Mouse (Mus musculus): ENCODE measurements around the gene Vti1a. TPM values are rescaled to one million over a fixed set of nuclear protein-coding genes. Genes with fewer than 3 reads are reported as not detected.

Vti1a gene
- total RNA-seq, 2 experiments from 2014 or later = 25.0 to 34.2 TPM

DNA sequence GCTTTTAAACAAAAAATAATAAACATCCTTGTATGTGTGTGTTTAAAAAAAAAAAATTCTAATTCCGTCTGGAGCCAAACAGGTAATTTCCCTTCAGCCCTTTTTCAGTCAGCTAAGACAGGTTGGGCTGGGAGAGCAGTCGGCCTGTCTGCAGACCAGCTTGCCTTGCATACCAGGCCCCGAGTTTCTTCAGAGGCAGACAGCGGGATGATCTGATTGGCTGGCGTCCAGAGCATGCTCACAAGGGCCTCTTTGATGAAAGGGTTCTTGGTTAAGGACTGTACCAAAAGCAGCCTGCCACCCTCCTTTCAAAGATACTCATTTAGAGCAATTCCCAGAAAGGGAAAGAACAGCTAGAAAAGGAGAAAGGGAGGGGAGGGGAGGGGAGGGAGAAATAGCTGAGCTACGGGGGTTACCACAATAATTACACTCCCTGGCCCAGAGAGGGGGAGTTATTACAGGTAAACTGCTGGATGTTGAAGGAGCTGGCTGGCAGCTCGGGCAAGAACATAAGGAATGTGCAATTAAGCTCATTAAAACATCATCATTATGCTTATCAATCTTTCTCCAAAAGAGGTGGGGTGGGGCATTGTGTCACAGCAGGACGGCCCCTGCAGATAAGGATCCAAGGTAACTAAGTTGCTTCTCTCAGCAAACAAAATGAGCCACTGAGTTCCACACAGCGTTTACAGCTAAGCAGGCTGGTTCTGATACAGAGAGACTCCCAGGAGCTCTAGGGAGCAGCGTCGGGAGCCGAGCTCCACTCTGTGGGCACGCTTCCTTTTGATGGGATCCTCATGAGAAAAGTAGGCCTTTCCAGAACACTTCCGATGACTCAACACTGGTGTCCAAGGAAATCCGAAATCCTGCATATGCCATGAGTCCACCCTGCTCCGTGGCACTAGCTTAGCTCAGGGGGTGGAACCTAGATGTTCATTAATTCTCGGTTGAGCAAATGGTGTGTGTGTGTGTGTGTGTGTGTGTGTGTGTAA lies 262.3 kb downstream of the Vti1a start:
- ATAC-seq (replicated peaks; ENCODE audit: poor library complexity) = no peak

DNA sequence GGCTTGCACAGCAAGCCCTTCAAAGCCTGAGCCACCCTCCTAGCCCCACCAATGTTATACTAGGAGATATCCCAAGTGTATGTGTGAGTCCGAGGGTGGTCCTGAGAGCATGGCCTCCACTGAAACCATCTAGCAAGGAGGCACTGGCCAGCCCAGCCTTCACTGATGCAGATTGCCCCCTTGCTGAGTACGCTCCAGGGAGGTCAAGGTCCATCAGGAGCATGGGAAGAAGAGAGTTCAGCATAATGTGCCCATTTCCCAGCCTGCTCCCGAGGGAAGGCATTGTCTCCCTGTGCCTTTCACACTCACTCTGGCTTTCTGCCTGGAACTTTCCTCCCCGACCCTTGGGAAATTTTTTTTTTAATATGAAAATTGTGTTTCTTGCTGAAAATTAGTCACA lies 263.2 kb downstream of the Vti1a start:
- ATAC-seq (replicated peaks; ENCODE audit: poor library complexity) = no peak

DNA sequence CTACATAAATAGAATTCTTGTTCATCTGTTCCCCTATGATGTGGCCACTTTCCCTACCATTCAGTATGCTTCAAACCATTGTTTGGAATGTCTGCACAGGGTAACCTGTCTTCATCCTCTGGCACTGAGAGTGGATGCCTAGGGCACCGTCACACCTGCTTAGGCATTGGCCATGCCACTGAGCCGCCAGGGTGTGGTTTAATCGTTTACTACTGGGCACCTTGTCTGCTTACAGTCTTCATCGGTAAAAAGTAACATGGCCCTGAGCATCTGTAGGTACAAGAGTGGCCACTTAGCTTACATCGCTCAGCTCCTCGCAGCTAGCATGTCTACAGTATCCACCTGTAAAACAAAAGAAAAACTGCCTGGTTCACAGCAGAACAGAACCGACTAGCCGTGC lies 264.1 kb downstream of the Vti1a start:
- no peak for ATAC-seq (replicated peaks; ENCODE audit: poor library complexity)

- no peak for ATAC-seq (replicated peaks; ENCODE audit: poor library complexity)
These were observed 264.6 kb downstream of the Vti1a start for GRCm38 (mm10) chr19:55580667-55581066.

DNA sequence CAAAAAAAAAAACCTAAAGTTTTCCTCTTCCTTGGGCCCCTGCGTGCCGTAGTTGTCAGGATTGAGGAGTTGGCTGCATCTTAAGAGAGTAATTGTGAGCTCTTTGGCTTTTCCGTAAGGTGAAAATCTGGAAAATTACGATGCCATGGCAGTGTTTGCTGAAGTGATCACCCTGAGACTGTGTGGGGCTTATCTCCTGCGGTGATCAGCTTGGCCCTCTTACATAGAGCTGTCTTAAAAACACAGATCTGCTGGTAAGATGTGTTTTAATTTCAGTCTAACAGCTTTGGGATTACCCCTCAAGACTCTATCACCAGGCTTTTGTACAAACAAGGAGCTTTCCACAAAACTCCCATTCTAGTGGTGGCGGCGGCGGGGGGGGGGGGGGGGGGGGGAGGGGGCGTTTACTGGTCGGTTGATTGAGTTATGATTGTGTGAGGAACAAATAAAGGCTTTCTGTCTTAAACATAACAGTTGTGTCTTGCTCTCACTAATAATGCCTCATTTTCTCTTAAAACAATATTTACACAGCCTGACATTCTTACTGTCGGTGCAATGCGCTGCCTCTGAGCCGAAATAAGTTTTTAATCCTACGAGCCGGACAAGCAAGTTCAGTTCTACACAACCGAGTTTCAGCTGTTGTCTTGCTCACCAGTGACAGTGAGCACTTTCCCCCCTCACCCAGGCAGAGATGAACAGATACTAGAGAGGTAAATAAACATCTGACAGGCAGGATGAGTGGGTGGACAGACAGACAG lies 267.0 kb downstream of the Vti1a start:
- no peak for ATAC-seq (replicated peaks; ENCODE audit: poor library complexity)

DNA sequence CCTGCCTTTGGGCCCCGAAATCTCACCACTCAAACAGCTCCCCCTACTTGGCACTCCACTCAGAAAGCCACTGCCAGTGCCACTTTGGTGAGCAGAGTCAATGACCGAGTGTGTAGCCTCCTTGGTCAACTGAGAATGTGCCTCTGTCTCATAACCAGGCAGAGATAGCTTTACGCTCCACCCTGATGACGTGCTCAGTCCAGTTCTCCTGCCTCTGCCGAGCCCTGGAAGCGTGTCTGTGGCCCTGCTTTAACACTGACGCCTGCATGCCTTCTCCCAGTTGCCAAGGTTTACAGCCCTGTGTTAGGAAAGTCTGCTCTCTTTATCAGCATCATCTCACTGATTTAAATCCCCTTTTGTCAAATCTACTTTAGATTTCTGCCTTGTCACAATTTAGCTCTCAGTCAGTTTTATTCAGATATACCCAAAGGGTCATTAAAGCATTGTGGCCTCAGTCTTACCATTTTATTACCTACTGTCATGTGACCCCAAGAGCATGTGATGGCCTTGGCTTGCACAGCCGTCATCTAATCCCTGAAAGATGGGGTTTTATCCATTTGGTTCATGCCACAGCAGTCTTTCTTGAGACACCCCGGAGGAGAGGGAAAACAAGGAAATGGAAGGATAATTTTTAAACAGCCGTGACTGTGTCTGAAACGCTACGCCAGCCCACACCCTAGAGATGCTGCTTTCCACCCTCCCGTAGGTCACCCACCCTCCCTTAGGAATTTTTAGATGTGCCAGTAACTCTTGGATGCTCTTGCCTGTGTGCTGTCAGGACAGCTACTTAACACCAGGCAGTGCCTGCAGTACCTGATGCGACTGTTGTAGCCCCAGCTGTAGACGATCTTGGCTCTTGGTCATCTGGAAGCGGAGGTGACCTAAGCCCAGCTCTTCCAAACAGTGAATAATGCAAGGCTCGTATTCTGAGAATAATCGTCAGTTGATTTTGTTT lies 269.5 kb downstream of the Vti1a start:
- no peak for ATAC-seq (replicated peaks; ENCODE audit: poor library complexity)

GRCm38 (mm10) chr19:55587638-55588421 lies 271.7 kb downstream of the Vti1a start:
- peak; percentile 61 for ATAC-seq (replicated peaks; ENCODE audit: poor library complexity)

GRCm38 (mm10) chr19:55588948-55589896 lies 273.1 kb downstream of the Vti1a start:
- no peak for ATAC-seq (replicated peaks; ENCODE audit: poor library complexity)

- no peak for ATAC-seq (replicated peaks; ENCODE audit: poor library complexity)
These were observed 277.0 kb downstream of the Vti1a start for GRCm38 (mm10) chr19:55592876-55593691.

GRCm38 (mm10) chr19:55593729-55594444 lies 277.8 kb downstream of the Vti1a start:
- ATAC-seq (replicated peaks; ENCODE audit: poor library complexity) = no peak

GRCm38 (mm10) chr19:55594451-55594850 lies 278.4 kb downstream of the Vti1a start:
- ATAC-seq (replicated peaks; ENCODE audit: poor library complexity) = no peak

DNA sequence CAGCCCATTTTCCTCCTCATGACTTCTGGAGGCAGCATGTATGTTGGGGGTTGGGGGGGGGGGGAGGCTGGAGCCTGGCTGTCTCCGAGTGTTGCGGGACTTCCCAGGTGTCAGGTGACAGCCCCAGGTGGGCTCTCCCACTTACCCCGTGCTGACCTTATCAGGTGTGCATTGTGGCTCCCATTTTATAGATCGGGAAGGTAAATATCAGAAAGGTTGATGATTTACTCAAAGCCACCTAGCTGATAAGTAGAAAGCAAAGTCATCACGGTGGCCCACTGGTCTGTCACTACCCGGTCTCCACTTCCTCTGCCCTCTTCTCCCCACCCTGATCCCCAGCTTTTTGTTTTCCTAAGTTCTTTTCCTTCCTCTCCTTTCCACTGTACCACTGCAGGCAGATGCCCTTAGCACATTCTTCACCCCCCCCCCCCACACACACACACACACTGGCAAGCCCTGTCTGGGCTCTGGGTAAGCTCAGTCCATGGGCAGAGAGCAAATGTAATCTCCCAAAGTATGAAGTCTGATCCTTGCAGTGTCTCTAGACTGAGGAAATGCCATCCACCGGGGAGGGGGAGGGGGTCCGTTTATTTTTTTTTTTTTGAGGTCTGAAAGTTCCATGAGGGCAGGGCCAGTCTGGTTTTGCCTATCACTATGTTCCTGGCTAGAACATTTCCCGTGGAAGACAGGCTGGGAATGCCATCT lies 280.0 kb downstream of the Vti1a start:
- no peak for ATAC-seq (replicated peaks; ENCODE audit: poor library complexity)

DNA sequence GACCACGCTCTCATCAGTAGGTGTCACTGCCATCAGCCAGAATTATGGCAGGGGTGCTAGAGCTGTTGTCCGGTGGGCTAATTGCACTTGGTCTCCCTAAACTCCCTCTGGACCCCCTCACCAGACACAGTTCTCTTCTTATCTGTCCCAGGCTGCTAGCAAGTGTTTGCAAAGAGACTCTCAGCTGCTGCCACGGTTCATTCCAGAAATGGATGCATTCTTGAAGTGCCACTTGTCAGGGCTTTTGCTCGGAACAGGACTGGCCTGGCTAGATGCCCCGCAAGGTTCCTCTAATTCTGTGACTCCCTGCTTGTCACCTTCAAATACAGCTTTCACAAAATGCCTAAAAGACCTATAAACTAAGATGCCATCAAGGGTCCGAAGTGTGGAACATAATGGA lies 280.7 kb downstream of the Vti1a start:
- no peak for ATAC-seq (replicated peaks; ENCODE audit: poor library complexity)

DNA sequence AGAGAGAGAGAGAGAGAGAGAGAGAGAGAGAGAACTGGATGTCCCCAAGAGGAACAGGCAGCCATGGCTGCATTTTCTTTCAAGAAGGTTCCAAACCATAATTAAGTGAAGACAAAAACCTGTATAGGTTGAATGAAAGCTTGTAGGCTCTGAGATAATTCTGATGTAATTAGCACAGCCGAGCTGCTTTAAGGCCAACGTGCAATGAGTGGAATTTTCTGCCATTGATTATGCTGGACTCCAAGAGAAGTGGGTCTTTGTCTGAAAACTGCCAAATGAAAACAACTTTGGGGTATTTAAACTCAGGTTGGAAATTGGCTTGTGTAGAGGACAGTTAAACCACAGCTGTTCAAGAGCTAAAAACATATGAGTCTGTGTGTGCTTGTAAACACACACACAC lies 281.2 kb downstream of the Vti1a start:
- ATAC-seq (replicated peaks; ENCODE audit: poor library complexity) = no peak

GRCm38 (mm10) chr19:55597951-55598350 lies 281.9 kb downstream of the Vti1a start:
- ATAC-seq (replicated peaks; ENCODE audit: poor library complexity) = no peak

GRCm38 (mm10) chr19:55599124-55599523 lies 283.0 kb downstream of the Vti1a start:
- no peak for ATAC-seq (replicated peaks; ENCODE audit: poor library complexity)

GRCm38 (mm10) chr19:55607725-55608124 lies 291.6 kb downstream of the Vti1a start:
- no peak for ATAC-seq (replicated peaks; ENCODE audit: poor library complexity)
